Mouse (Mus musculus) fibroblast of lung, adult 2 months (primary cell): ENCODE results near the gene Col19a1.
"Not testable (repeated sequence)": the region's sequence is repeated elsewhere in the genome, so short reads cannot be mapped to it uniquely, and the experiment has no call there.

Experiments
- DNase-seq: peaks from one replicate; pipeline ENCODE4 v3.0.0-alpha.2; 2011; ENCODE audit warnings: low read depth

The Col19a1 gene

GRCm38 (mm10) chr1:24587141-24587541 is at the start of gene Col19a1:
Gene Col19a1, minus strand, starts transcription at chr1:24587472.
- DNase-seq: no peak

- no peak for DNase-seq
Measured at GRCm38 (mm10) chr1:24633553-24634132, 46.4 kb upstream of the Col19a1 start.

- not testable (repeated sequence) for DNase-seq
Measured at GRCm38 (mm10) chr1:24612556-24612955, 25.3 kb upstream of the Col19a1 start.

GRCm38 (mm10) chr1:24595096-24595495 is 7.8 kb upstream of the Col19a1 start:
- no peak for DNase-seq

- no peak for DNase-seq
Measured at GRCm38 (mm10) chr1:24586370-24587140, 717 bp downstream of the Col19a1 start.

- DNase-seq: no peak
Measured at GRCm38 (mm10) chr1:24572602-24573001, 14.7 kb downstream of the Col19a1 start.

GRCm38 (mm10) chr1:24564113-24564512 is 23.2 kb downstream of the Col19a1 start:
- no peak for DNase-seq

GRCm38 (mm10) chr1:24558005-24558404 is 29.3 kb downstream of the Col19a1 start:
- DNase-seq: no peak

- DNase-seq: peak; percentile 17
Measured at GRCm38 (mm10) chr1:24553462-24553861, 33.8 kb downstream of the Col19a1 start.

GRCm38 (mm10) chr1:24550560-24551280 is 36.6 kb downstream of the Col19a1 start:
- DNase-seq: no peak

- DNase-seq: no peak
Measured at GRCm38 (mm10) chr1:24550031-24550430, 37.2 kb downstream of the Col19a1 start.

GRCm38 (mm10) chr1:24549050-24549449 is 38.2 kb downstream of the Col19a1 start:
- DNase-seq: no peak

- no peak for DNase-seq
Measured at GRCm38 (mm10) chr1:24547574-24547973, 39.7 kb downstream of the Col19a1 start.

- DNase-seq: no peak
Measured at GRCm38 (mm10) chr1:24539852-24540251, 47.4 kb downstream of the Col19a1 start.

- no peak for DNase-seq
Measured at GRCm38 (mm10) chr1:24527194-24527593, 60.1 kb downstream of the Col19a1 start.

GRCm38 (mm10) chr1:24517462-24517861 is 69.8 kb downstream of the Col19a1 start:
- DNase-seq: no peak

GRCm38 (mm10) chr1:24515341-24515740 is 71.9 kb downstream of the Col19a1 start:
- DNase-seq: no peak

GRCm38 (mm10) chr1:24511536-24511935 is 75.7 kb downstream of the Col19a1 start:
- no peak for DNase-seq

GRCm38 (mm10) chr1:24495400-24495799 is 91.9 kb downstream of the Col19a1 start:
- no peak for DNase-seq

GRCm38 (mm10) chr1:24484161-24484560 is 103.1 kb downstream of the Col19a1 start:
- DNase-seq: no peak

GRCm38 (mm10) chr1:24471096-24471710 is 116.1 kb downstream of the Col19a1 start:
- DNase-seq: no peak

- no peak for DNase-seq
Measured at GRCm38 (mm10) chr1:24470633-24471032, 116.6 kb downstream of the Col19a1 start.
